Mouse (Mus musculus) spleen, adult 18-20 months (tissue): ENCODE data around the gene Pin1rt1.

Experiments used
- DNase-seq, 2 experiments: peaks; one replicate each; pipeline ENCODE4 v3.0.0; 2022; ENCODE audit warnings: mixed read lengths in 2 of 2

Pin1rt1 gene

GRCm38 (mm10) chr2:104711585-104712485 is 4.3 kb downstream of the Pin1rt1 start, which contains the start of gene Tcp11l1:
Gene Tcp11l1, minus strand, starts transcription at chr2:104712169.
- DNase-seq, result peak; percentile 29 to 62

GRCm38 (mm10) chr2:104710670-104711370 is 5.4 kb downstream of the Pin1rt1 start:
- no peak for DNase-seq

- no peak for DNase-seq
Measured at GRCm38 (mm10) chr2:104709786-104710337, 6.3 kb downstream of the Pin1rt1 start.

DNA sequence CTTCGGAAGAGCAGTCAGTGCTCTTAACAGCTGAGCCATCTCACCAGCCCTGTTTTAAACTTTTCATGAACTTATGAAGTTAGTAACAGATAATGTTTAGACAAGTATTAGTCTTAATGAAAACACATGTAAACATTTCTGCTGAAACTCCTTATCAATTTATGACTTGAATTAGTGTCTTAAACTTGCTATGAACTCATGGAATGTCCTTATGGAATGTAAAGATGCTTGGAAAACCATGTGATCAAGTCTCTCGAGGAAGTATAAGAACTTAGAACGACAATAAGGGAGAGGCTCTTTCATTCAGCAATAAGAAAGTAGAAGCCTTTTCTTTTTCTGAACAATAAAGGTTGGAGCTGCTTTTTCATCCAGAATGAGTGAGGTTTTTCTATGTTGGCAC is 11.8 kb downstream of the Pin1rt1 start:
- DNase-seq, result no peak

DNA sequence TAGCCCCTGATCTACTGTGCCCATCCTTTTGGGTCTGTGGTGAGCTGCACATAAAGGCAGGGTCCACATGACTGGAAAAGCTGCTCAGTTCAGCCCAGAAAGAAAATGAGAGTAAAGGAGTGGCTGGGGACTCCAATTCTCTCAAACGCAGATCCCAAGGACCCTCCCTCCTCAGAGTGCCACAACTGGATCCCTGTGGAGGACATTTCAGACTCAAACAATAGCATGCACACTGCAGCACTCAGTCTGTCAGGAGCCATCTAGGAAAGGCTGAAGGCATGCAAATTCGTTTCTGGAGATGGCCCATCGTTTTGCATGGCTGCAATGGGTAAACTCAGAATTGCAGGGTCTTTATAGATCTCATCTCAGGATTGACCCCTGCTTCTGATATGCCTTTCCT is 13.0 kb downstream of the Pin1rt1 start:
- DNase-seq, result no peak

DNA sequence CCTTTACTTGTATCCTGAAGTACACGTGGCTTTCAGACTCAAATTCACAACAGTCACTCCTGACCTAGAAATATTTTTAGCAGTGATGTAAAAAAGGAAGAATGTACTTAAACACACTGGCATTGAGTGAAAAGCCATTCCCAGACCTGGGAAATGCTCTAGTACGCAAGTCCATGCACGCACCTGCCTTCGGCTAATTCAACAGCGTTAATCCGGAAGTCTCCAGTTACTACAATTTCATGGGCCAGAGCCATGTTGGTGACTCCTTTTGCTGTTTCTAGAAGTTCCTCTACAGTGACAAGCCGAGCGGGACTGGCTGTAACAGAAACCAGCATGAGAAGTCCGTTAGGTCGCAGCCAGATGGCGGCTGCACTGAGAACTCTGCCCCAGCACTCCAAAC is 16.5 kb downstream of the Pin1rt1 start:
- no peak for DNase-seq

DNA sequence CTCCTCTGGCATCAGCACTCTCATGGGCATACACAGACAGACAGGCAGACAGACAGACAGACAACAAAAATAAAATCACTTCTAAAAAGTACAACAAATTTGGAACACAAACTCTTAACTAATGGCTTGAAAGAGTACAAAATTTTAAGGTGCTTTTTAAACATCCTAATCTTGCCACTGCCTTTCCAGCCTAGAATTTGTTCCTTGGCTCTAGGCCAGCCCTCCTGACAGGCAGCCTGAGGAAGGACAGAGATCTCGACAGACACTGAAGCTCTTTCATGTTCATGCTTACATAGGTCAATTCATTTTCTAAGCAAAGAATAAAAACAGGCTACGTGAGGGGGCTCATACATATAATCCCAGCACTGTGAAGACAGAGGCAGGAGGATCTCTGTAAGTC is 23.6 kb downstream of the Pin1rt1 start:
- no peak for DNase-seq

DNA sequence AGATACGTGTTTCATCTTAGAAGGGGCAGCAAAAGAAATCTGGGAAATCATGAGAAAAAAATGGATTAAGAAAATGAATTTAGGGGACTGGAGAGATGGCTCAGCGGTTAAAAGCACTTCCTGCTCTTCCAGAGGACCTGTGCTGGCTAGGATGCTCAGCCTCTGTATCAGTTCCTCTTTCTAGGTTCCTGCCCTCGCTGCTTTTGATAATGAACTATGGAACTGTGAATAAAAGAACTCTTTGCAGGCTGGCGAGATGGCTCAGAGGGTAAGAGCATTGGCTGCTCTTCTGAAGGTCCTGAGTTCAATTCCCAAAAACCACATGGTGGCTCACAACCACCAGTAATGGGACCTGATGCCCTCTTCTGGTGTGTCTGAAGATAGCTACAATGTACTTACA is 25.5 kb downstream of the Pin1rt1 start:
- DNase-seq, result no peak

DNA sequence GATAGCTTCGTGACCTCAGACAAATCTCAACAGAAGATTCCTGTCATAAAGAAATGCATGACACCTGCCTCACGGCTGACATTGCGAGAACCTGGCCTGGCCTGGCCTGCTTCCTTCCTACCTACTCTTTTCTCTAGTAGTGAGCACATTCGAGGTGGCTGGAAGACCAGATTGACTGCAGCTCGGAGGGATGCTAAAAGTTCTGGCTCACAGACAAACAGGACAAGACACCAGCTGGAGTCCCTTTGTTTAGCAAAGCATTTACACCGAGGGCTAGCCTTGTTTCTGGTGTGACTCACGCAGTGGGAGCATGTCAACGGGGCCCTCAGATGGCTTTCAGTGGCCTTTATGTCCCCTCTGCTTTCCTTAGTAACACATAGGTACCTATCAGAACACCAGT is 27.5 kb downstream of the Pin1rt1 start:
- no peak for DNase-seq

- no peak for DNase-seq
Measured at GRCm38 (mm10) chr2:104688321-104688720, 27.9 kb downstream of the Pin1rt1 start.

DNA sequence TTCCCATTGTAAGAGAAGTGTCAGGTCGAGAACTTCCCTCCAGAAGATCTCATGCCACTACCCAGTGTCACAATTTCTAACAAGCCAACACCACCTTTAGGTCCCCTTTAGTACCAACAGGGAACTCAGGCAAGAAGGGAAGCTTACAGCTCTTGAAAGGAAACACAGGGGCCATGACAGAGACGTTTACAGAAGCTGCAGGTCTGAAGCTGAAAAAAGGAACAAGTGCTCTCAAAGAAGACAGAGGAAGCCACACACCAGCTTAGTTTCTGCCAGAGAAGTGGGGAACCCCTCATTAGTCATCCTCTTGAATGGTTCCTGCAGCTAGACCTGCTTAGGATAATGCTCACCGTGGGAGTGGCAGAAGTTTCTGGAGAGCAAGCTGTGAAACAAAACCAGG is 28.9 kb downstream of the Pin1rt1 start:
- DNase-seq, result no peak

DNA sequence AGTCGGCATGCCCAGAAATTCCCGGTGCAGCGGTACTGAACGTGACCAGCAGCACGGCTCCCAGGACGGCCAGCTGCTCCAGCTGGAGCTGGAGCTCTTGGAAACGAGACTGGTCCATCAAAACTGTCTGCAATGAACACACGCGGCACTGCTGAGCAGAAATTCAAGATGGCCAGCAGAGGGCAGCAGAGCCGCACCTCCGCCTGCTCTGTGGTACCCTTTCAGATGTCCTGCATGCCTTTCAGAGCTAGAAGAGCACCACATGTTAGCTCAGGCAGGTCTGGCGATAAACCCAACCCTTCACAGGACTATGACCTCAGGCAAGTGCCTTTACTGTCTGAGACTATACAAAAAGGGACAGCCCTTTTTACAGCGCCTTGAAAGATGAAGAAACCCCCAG is 30.8 kb downstream of the Pin1rt1 start:
- DNase-seq, result peak; percentile 35 to 71

DNA sequence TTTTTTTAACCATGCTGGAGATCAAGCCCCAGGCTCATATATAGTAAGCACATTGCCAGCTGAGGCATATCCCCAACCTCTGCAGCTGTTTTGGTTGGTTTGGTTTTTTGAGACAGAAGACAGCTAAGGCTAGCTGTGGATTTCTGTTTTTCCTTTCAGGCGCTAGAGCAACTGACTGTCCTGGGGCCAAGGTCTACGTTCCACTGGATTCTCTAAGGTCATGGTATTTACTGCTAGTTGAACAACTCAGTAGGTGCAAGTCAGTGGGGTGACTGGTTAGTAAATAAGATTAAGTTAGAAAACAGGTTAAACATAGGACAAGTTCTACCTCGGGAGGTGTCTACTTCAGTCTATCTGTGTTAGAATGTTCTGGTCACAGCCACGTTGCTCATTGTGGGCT is 31.4 kb downstream of the Pin1rt1 start:
- no peak for DNase-seq

GRCm38 (mm10) chr2:104677326-104677725 is 38.9 kb downstream of the Pin1rt1 start:
- DNase-seq, result no peak

GRCm38 (mm10) chr2:104671724-104672123 is 44.5 kb downstream of the Pin1rt1 start:
- no peak for DNase-seq

DNA sequence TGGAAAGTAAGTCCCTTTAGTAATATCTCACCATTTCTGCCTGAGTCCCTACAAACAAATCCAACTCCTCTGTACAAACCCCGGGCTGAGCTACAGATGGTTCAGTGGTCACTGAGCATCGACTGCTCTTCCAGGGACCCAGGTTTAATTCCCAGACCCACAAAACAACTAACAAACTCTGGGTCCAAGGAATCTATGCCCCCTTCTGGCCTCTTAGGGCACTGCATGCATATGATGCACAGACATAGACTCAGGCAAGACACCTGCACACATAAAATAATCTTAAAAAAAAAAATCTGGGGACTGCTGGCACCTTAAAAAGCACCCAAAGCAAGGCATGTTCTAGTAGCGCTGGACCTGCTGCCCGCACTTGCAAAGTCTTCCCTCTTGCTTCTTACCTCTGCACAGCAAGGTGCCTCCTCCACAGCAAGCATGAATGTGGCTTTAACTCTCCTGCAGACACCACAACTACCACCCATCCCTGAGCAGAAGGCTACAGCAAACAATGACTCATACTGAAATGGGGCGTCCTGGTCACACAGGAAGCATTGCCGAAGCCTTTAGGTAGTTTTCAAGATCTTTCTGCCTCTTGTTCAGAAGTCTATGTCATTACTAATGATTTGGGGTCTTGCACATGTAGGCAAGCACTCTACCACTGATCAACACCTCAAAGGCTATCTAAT is 46.9 kb downstream of the Pin1rt1 start:
- DNase-seq, result no peak
